Mouse (Mus musculus): ENCODE data around the gene Dnaic2. TPM values are rescaled to one million over a fixed set of nuclear protein-coding genes. Genes with fewer than 3 reads are reported as not detected.

Gene Dnaic2
- polyA plus RNA-seq, 1 experiment = 0.27 TPM

DNA sequence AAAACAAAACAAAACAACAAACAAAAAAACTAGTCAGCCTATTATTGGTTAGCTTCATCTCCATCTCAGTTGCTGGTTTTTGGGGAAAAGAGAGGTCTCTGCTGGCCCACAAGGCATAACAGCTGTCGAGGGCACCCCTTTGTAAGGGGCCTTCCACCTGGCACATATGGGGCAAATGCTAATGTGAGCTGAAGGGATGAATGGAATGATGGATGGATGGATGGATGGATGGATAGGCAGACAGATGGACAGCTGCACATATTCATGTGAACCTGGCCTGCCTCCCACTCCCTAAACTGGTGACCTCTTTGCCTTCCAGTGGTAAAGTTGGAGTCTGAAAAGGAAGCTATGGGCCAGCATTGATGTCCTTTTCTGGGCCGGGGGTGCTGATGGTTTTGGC lies 79.8 kb downstream of the Dnaic2 start:
- H3K79me3 ChIP-seq (ENCODE audit: low read depth) = no peaks in the 10 kb centered on the region
- H3K27me3 ChIP-seq (ENCODE audit: control insufficient read depth, insufficient read depth, insufficient read length) = no peaks in the 10 kb centered on the region
- H3ac ChIP-seq (ENCODE audit: control insufficient read depth, insufficient read length, low read depth) = no peak overlapping the region
- no peaks in the 10 kb centered on the region for H3K79me2 ChIP-seq (ENCODE audit: control insufficient read depth, insufficient read depth)
- no peaks in the 10 kb centered on the region for H3K36me3 ChIP-seq (ENCODE audit: control insufficient read depth, insufficient read depth)
- TF ChIP-seq CTCF (IDR thresholded peaks at IDR 0.05; ENCODE audit: control insufficient read depth, insufficient read depth, insufficient read length) (no peak), MAX (IDR thresholded peaks at IDR 0.05) (no peak), CEBPB (IDR thresholded peaks at IDR 0.05; ENCODE audit: low read depth) (no peak), FOSL1 (IDR thresholded peaks at IDR 0.05; ENCODE audit: insufficient read depth, low read length, poor library complexity, severe bottlenecking) (no peak), MYOG (IDR thresholded peaks at IDR 0.05; ENCODE audit: control insufficient read depth, extremely low read depth, insufficient read length) (no peak), USF1 (IDR thresholded peaks at IDR 0.05; ENCODE audit: low read depth) (no peak), MYOD1 (IDR thresholded peaks at IDR 0.05; ENCODE audit: control insufficient read depth, insufficient read length, low read depth) (no peak)
- H3K4me3 ChIP-seq (ENCODE audit: insufficient read depth, poor library complexity, severe bottlenecking) = no peak overlapping the region

Other genes with a start within 250 kb of the Dnaic2 start
- gene Rpl38, start 58.9 kb upstream of the Dnaic2 start, polyA plus RNA-seq (2012; fragmentation: generic; extraction: Trizol) = 3,802 TPM
- gene Ttyh2, start 52.0 kb upstream of the Dnaic2 start, polyA plus RNA-seq (2012; fragmentation: generic; extraction: Trizol) = 20.1 TPM
- 0.25 TPM for gene Kif19a, start 38.0 kb downstream of the Dnaic2 start, polyA plus RNA-seq (2012; fragmentation: generic; extraction: Trizol)
- 0.49 TPM for gene Btbd17, start 68.5 kb downstream of the Dnaic2 start, polyA plus RNA-seq (2012; fragmentation: generic; extraction: Trizol)
- not detected for gene Gpr142, start 71.5 kb downstream of the Dnaic2 start, polyA plus RNA-seq (2012; fragmentation: generic; extraction: Trizol)
- gene Gprc5c, start 123.7 kb downstream of the Dnaic2 start, polyA plus RNA-seq (2012; fragmentation: generic; extraction: Trizol) = 0.75 TPM
- gene Cd300a, start 162.6 kb downstream of the Dnaic2 start, polyA plus RNA-seq (2012; fragmentation: generic; extraction: Trizol) = 0.02 TPM
- 0.76 TPM for gene Cd300lb, start 207.0 kb downstream of the Dnaic2 start, polyA plus RNA-seq (2012; fragmentation: generic; extraction: Trizol)
- not detected for gene Cd300c, start 241.7 kb downstream of the Dnaic2 start, polyA plus RNA-seq (2012; fragmentation: generic; extraction: Trizol)

All from C2C12 (cell line).